Mouse (Mus musculus): ENCODE measurements at regions not wholly inside any gene's neighbourhood (a gene's known extent, or its start where the extent isn't known, plus 50 kb on each side); places are given as distances from the start of the nearest gene placed in this dataset.

- no peak for DNase-seq (ENCODE audit: extremely low spot score, low read depth, low spot score)
These were observed 149.2 kb upstream of the Zc3h12a start for GRCm38 (mm10) chr4:125276861-125277260.

GRCm38 (mm10) chr4:125275259-125275658 lies 147.6 kb upstream of the Zc3h12a start:
- DNase-seq (ENCODE audit: extremely low spot score, low read depth, low spot score): no peak

GRCm38 (mm10) chr4:125270951-125271350 lies 143.3 kb upstream of the Zc3h12a start:
- DNase-seq (ENCODE audit: extremely low spot score, low read depth, low spot score): no peak

- no peak for DNase-seq (ENCODE audit: extremely low spot score, low read depth, low spot score)
These were observed 138.6 kb upstream of the Zc3h12a start for GRCm38 (mm10) chr4:125266212-125266611.

- DNase-seq (ENCODE audit: extremely low spot score, low read depth, low spot score): no peak
These were observed 137.9 kb upstream of the Zc3h12a start for GRCm38 (mm10) chr4:125265575-125265974.

- no peak for DNase-seq (ENCODE audit: extremely low spot score, low read depth, low spot score)
These were observed 137.4 kb upstream of the Zc3h12a start for GRCm38 (mm10) chr4:125265065-125265464.

GRCm38 (mm10) chr4:125261547-125261946 lies 133.9 kb upstream of the Zc3h12a start:
- DNase-seq (ENCODE audit: extremely low spot score, low read depth, low spot score): no peak

- DNase-seq (ENCODE audit: extremely low spot score, low read depth, low spot score): no peak
These were observed 131.7 kb upstream of the Zc3h12a start for GRCm38 (mm10) chr4:125259306-125259705.

- DNase-seq (ENCODE audit: extremely low spot score, low read depth, low spot score): no peak
These were observed 130.3 kb upstream of the Zc3h12a start for GRCm38 (mm10) chr4:125257916-125258315.

GRCm38 (mm10) chr4:125253161-125253560 lies 125.5 kb upstream of the Zc3h12a start:
- no peak for DNase-seq (ENCODE audit: extremely low spot score, low read depth, low spot score)

GRCm38 (mm10) chr4:125252228-125252627 lies 124.6 kb upstream of the Zc3h12a start:
- no peak for DNase-seq (ENCODE audit: extremely low spot score, low read depth, low spot score)

GRCm38 (mm10) chr4:125249061-125249460 lies 121.4 kb upstream of the Zc3h12a start:
- DNase-seq (ENCODE audit: extremely low spot score, low read depth, low spot score): no peak

- no peak for DNase-seq (ENCODE audit: extremely low spot score, low read depth, low spot score)
These were observed 118.5 kb upstream of the Zc3h12a start for GRCm38 (mm10) chr4:125246171-125246570.

- DNase-seq (ENCODE audit: extremely low spot score, low read depth, low spot score): no peak
These were observed 114.9 kb upstream of the Zc3h12a start for GRCm38 (mm10) chr4:125242512-125242911.

GRCm38 (mm10) chr4:125241577-125242262 lies 114.1 kb upstream of the Zc3h12a start:
- no peak for DNase-seq (ENCODE audit: extremely low spot score, low read depth, low spot score)

- peak; percentile 42 for DNase-seq (ENCODE audit: extremely low spot score, low read depth, low spot score)
These were observed 104.1 kb upstream of the Zc3h12a start for GRCm38 (mm10) chr4:125231711-125232260.

GRCm38 (mm10) chr4:125227194-125227593 lies 99.6 kb upstream of the Zc3h12a start:
- DNase-seq (ENCODE audit: extremely low spot score, low read depth, low spot score): no peak

GRCm38 (mm10) chr4:125222922-125223321 lies 95.3 kb upstream of the Zc3h12a start:
- no peak for DNase-seq (ENCODE audit: extremely low spot score, low read depth, low spot score)

GRCm38 (mm10) chr4:125220314-125220713 lies 92.7 kb upstream of the Zc3h12a start:
- DNase-seq (ENCODE audit: extremely low spot score, low read depth, low spot score): no peak

- no peak for DNase-seq (ENCODE audit: extremely low spot score, low read depth, low spot score)
These were observed 91.6 kb upstream of the Zc3h12a start for GRCm38 (mm10) chr4:125219209-125219608.

GRCm38 (mm10) chr4:125214306-125214705 lies 86.7 kb upstream of the Zc3h12a start:
- DNase-seq (ENCODE audit: extremely low spot score, low read depth, low spot score): no peak

GRCm38 (mm10) chr4:125212176-125212530 lies 84.5 kb upstream of the Zc3h12a start:
- DNase-seq (ENCODE audit: extremely low spot score, low read depth, low spot score): no peak

Measured in hindlimb bud, embryonic 11.5 days (tissue).